Mouse (Mus musculus): ENCODE results near the gene Nt5c1a. TPM values are rescaled to one million over a fixed set of nuclear protein-coding genes. Genes with fewer than 3 reads are reported as not detected.
"Not testable (repeated sequence)": the region's sequence is repeated elsewhere in the genome, so short reads cannot be mapped to it uniquely, and the experiment has no call there.

Gene Nt5c1a
- 10 to 100 TPM; 15.3 to 15.7 TPM for total RNA-seq (2021)
- long read RNA-seq, experiment 1, partial matches to known transcripts: 0 of 3 reads
- long read RNA-seq, experiment 1, other reads (novel, unspliced or antisense): 3 of 3 reads
- long read RNA-seq, experiment 2, partial matches to known transcripts: 1 of 4 reads
- long read RNA-seq, experiment 2, other reads (novel, unspliced or antisense): 1 of 4 reads

- DNase-seq (ENCODE audit: low spot score in 2 of 2): no peak
These were observed at the start of gene Nt5c1a for GRCm38 (mm10) chr4:123201186-123202093. TSS of gene Nt5c1a (plus strand) at chr4:123201504.

GRCm38 (mm10) chr4:123152003-123152402 is 49.3 kb upstream of the Nt5c1a start:
- DNase-seq (ENCODE audit: low spot score in 2 of 2): no peak

- DNase-seq (ENCODE audit: low spot score in 2 of 2): no peak
These were observed 48.3 kb upstream of the Nt5c1a start for GRCm38 (mm10) chr4:123152976-123153375.

GRCm38 (mm10) chr4:123155004-123155403 is 46.3 kb upstream of the Nt5c1a start:
- no peak for DNase-seq (ENCODE audit: low spot score in 2 of 2)

DNA sequence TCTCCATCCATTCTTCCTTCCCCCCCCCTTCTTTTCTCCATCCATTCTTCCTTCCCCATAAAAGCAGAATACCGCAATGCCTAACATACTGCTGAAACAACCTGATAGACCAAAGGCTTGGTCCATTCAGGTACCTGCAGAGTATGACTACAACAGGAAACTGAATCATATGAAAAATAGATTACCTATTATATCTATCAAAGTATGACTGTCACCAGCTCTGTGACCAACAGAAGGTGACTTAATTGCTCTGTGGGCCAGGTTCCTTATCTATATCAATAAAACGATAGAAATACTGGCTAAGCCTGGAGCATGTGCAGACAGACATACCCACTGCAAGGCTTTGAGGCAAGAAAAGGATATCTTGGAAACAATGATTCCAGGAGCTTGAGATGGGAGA is 45.9 kb upstream of the Nt5c1a start:
- no peak for DNase-seq (ENCODE audit: low spot score in 2 of 2)

DNA sequence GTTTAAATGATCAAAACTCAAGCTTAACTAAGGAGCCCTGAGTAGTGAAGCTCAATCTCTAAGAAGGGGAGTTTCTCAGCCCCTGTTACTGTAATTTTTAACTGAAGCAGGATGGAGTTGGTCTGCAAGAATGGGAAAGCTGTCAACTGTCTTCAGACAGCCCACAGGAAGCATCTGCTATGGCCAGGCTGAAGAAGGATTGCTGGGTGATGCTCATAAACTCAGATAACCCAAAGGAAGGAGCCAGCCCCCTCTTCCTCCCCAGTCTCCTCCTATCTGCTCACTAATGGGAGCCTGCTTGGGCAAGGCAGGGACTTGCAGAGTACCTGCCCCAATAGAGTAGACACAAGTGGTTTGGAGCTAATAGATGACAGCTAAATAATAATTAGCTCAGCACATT is 45.5 kb upstream of the Nt5c1a start:
- no peak for DNase-seq (ENCODE audit: low spot score in 2 of 2)

- DNase-seq (ENCODE audit: low spot score in 2 of 2): no peak
These were observed 40.7 kb upstream of the Nt5c1a start for GRCm38 (mm10) chr4:123160571-123160970.

DNA sequence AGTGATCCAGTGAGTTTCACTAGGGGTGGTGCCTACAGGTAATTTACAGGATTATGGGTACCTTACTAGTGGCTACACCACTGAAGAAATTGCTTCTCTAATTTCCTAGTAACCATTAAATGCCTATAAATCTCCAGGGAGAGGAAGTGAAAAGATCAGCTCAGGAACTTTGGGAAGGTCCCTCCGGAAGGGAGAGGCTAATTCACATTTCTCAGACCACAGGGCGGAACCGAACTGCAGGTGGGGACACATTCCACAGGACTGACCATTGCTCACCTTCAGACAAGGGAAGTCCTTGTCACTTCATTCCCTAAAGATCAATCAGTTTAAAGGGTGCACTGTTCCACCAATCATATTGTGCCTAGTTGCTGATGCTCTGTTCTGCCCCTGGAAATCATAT is 40.1 kb upstream of the Nt5c1a start:
- not testable (repeated sequence) for DNase-seq (ENCODE audit: low spot score in 2 of 2)

GRCm38 (mm10) chr4:123162305-123162917 is 38.9 kb upstream of the Nt5c1a start:
- DNase-seq (ENCODE audit: low spot score in 2 of 2): no peak

DNA sequence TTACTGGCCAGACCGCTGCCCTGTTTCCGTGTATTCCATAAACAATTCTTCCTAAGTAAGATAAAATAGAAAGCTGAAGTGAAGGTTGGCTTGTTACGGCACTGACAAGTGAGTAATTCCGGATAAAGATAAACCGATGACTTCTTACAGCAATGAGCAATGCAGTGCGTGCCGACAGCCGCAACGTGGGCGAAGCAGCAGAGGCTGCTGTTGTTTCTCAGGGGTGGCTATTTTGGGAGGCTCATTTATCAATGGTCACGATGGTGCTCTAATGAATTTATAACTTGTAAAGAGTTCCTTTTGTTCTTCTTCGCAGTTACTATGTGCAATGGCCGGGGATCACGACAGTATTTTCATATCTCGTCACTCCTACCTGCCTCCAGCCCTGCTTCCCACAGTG is 37.1 kb upstream of the Nt5c1a start:
- DNase-seq (ENCODE audit: low spot score in 2 of 2): no peak

- no peak for DNase-seq (ENCODE audit: low spot score in 2 of 2)
These were observed 29.5 kb upstream of the Nt5c1a start for GRCm38 (mm10) chr4:123171811-123172210.

- no peak for DNase-seq (ENCODE audit: low spot score in 2 of 2)
These were observed 18.7 kb upstream of the Nt5c1a start, which contains the start of gene Hpcal4 for GRCm38 (mm10) chr4:123182328-123183238. TSS of gene Hpcal4 (plus strand) at chr4:123183227.

DNA sequence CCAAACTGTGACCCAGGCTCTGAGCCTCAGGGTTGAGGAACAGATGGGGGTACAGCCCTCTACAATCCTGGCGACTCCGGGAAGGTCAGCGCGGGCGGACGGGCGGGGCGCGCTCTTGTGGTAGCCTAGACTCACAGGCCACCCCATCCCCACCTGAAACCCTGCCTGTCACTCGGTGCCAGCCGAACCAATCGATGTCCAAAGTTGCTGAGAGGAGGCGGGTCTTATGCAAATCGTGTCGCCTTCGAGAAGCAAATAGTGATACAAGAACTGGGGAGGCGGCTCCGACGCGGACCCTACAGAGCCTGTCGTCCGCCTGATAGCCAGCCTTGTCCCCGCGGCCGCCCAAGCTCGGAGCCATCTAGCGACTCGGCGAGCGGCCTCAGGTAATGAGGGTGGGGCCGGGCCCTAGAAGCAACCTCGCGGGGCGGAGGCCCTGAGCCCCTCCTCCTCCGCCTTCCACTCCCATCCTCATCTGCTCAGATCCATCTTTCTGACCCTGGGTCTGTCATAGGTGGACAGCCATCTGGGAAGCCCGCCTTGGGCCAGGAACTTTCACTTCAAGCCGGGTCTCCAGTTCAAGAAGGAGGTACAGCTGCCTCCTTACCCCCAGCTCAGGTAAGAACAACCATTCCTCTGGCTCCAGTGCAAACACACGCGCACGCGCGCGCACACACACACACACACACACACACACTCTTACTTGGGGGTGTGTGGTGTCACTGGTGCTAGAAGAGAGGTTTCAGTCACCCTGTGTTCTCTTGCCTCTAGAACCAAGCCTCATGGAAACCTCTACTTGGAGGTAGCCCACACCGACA is 17.9 kb upstream of the Nt5c1a start:
- peak in 1 of 2 experiments; percentile 55 for DNase-seq (ENCODE audit: low spot score in 2 of 2)

DNA sequence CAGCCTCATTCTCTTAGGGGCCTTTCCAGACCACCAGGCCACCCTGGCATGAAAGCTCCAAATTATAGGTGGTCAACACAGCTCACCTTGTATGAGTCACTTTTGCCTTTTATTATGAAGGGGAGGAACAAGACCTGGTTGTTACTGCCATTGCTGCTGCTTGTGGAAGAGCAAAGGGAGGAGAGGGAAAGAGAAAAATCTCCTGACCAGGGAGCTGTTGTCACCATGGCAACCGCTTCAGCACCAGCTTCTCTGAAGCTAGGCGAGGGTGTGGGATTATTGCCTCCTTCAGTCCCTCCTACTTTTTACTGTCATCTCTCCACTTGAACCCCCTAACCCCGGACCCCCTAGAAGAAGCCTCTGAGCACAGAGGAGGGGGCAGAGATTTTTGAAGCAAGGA is 16.5 kb upstream of the Nt5c1a start:
- DNase-seq (ENCODE audit: low spot score in 2 of 2): no peak

DNA sequence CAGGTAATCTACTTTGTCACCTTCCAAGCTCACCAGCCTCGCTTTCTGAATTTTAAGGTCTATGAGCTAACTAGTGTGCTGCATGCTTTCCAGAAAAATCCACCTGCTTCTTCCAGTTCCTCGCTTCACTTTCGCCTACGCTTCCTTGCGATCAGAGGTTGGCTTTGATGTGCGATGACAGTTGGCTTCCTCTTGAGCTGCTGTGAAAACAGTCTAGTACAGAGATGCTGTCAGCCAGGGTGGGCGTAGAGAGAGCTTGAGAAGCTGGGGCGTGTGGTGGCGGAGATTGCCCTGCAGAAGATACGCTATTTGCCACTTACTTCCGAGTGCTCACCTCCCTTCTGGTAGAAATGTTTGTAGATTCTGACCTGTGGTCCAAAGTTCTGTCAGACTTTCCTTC is 9.0 kb upstream of the Nt5c1a start:
- no peak for DNase-seq (ENCODE audit: low spot score in 2 of 2)

DNA sequence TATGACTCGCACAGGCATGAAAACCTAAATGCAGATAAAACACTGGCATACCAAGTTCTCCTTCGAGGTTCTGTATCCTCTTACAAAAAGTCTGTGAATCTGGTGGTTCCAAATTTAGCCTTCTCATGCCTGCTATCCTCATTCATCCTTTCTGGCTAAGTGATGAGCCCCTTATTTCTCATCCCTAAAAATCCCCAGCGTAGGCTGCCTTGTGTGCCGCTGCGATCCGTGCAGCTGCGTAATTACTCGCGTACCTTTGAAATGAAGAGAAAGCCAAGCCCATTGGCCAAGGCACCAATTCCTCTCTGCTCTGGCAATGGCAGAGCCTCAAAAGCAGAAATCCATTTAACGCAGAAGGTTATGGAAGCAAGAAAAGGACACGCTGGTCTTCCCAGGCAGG is 7.5 kb upstream of the Nt5c1a start:
- DNase-seq (ENCODE audit: low spot score in 2 of 2): no peak

- DNase-seq (ENCODE audit: low spot score in 2 of 2): no peak
These were observed 4.6 kb upstream of the Nt5c1a start for GRCm38 (mm10) chr4:123196695-123197094.

DNA sequence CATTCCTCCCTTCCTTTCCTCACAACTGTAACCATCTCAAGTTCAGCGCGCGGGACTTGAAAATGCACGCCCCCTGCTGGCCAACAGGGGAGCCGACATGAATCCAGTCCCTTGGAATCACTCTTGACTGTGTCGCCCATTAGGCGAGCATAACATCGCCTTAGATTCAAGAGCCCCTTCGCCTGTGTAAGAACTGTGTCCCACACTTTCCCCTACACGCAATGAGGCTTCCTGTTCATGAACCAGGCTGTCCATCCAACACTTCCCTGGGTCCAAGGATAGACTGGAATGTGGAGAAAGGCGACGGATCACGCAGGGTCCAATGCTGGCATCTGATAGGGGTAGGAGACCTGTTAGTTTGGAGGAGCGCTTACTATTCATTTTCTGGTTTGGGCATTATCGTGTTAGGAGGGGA is 526 bp upstream of the Nt5c1a start:
- no peak for DNase-seq (ENCODE audit: low spot score in 2 of 2)

GRCm38 (mm10) chr4:123202094-123202420 is 753 bp downstream of the Nt5c1a start:
- DNase-seq (ENCODE audit: low spot score in 2 of 2): no peak

GRCm38 (mm10) chr4:123207337-123207736 is 6.0 kb downstream of the Nt5c1a start:
- DNase-seq (ENCODE audit: low spot score in 2 of 2): no peak
